Mouse (Mus musculus) stomach, embryonic 16.5 days (tissue): Measurements from ENCODE around the gene Frat1. TPM values are rescaled to one million over a fixed set of nuclear protein-coding genes. Genes with fewer than 3 reads are reported as not detected.
"Not testable (repeated sequence)": the region's sequence is repeated elsewhere in the genome, so short reads cannot be mapped to it uniquely, and the experiment has no call there.

Experiments used
- ATAC-seq: fragments of 200-750 bp; cut with Nextera tagmentation; 2 replicates; pipeline ENCODE4 v1.8.0; 2017; ENCODE audit warnings: moderate number of reproducible peaks, moderate TSS enrichment; ENCODE audit not compliant: insufficient read depth, low FRiP score
- H3K27ac ChIP-seq: fragments of 300-500 bp; sonication (generic); 2 replicates; pipeline ENCODE4 v1.5.1; 2014; ENCODE audit warnings: low read length
- H3K27me3 ChIP-seq: fragments of 300-500 bp; sonication (generic); 2 replicates; pipeline ENCODE4 v1.6.1; 2014; ENCODE audit warnings: low read length, control low read depth, mixed read lengths; ENCODE audit not compliant: control insufficient read depth, insufficient read depth
- H3K36me3 ChIP-seq: fragments of 300-500 bp; sonication (generic); 2 replicates; pipeline ENCODE4 v1.6.1; 2014; ENCODE audit warnings: low read length; ENCODE audit not compliant: control insufficient read depth, insufficient read depth
- H3K4me1 ChIP-seq: fragments of 300-500 bp; sonication (generic); 2 replicates; pipeline ENCODE4 v1.6.1; 2014; ENCODE audit warnings: low read length, control low read depth, mixed read lengths; ENCODE audit not compliant: control insufficient read depth, insufficient read depth
- H3K4me2 ChIP-seq: fragments of 300-500 bp; sonication (generic); 2 replicates; pipeline ENCODE4 v1.6.1; 2014; ENCODE audit warnings: low read depth, low read length, mixed read lengths
- H3K4me3 ChIP-seq: fragments of 300-500 bp; sonication (generic); replicated peaks from 2 replicates; pipeline ENCODE4 v1.5.1; 2014; ENCODE audit warnings: mild to moderate bottlenecking, low read length
- H3K9ac ChIP-seq: fragments of 300-500 bp; sonication (generic); 2 replicates; pipeline ENCODE4 v1.6.1; 2014; ENCODE audit warnings: low read length
- H3K9me3 ChIP-seq: fragments of 300-500 bp; sonication (generic); replicated peaks from 2 replicates; pipeline ENCODE4 v1.6.1; 2016; ENCODE audit warnings: low read length, control low read depth; ENCODE audit not compliant: control insufficient read depth
- WGBS: fragments of 180-500 bp; shearing (Covaris S2); extraction: QIAGEN DNeasy Blood & Tissue Kit; methylation state at CpG from one replicate; pipeline ENCODE4 v1.1.7; 2014; 5-methylcytosine and 5-hydroxymethylcytosine counted together
- polyA plus RNA-seq: library from polyadenylated mRNA; unstranded; fragments of >200 nt; fragmentation: Nextera tagmentation; extraction: Ambion mirVana; gene quantifications from 2 replicates; pipeline ENCODE4 v1.2.1, GENCODE M21; 2015

Frat1 gene
- polyA plus RNA-seq, 1 experiment from 2014 or later, result 9.9 TPM

GRCm38 (mm10) chr19:41857816-41858310, 28.1 kb downstream of the Frat1 start:
- Histone ChIP-seq H3K4me3 (no peak overlapping the region), H3K4me1 (no peaks in the 10 kb centered on the region), H3K4me2 (no peak overlapping the region), H3K9me3 (no peaks in the 10 kb centered on the region), H3K9ac (no peak overlapping the region), H3K36me3 (peaks cover under 1% of the 10 kb centered on the region; the same call in 1 of the 2 replicates), H3K27me3 (no peaks in the 10 kb centered on the region), H3K27ac (0 out of 2 replicates have a peak overlapping the region, but pooled peaks have one; percentile 31)
- ATAC-seq, result no peak
- WGBS, result 71% methylated on average over 3 of the region's 3 CpGs

DNA sequence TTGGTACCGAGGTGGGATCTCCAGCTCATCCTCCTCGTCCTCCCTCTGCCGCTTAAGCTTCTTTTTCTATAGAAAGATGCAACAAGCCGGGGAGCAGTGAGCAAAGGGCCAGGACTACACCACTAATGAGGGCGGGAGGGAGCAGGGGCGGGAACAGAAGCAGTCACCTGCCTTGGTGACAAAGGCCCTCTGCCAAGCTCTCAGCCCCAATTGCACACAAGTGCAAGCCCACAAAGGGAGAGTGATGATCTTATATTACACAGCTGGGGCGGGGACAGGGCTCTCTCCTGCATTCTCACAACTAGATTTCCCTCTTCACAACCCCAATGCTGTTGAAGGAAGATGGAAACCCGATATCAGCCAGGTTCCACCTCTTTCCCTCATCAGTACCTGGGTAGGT, 36.9 kb downstream of the Frat1 start:
- Histone ChIP-seq H3K27ac (no peak overlapping the region), H3K4me1 (no peaks in the 10 kb centered on the region), H3K27me3 (no peaks in the 10 kb centered on the region), H3K4me3 (no peak overlapping the region), H3K36me3 (peaks cover 8% of the 10 kb centered on the region; the same call in 1 of the 2 replicates), H3K4me2 (no peak overlapping the region), H3K9me3 (no peaks in the 10 kb centered on the region), H3K9ac (no peak overlapping the region)
- ATAC-seq, result no peak
- WGBS, result 87% methylated on average over 8 of the region's 8 CpGs

DNA sequence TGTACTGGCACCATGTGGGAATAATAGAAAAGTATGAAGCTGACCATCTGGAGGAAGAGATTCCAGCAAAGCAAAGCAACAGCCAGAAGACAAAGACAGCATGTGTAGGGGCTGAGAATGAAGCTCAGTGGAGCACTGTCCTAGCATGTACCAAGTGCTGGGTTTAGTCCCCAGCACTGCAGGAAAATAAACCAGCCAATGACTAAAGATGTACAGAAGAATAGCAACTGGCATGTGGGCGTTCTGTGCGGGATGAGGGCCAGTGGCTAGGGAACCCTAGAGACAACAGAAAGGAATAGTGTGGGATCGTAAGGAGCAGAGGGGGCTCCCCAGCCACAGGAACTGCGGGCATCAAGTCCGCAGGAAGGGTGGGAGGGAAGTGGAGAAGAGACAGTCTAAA, 39.5 kb downstream of the Frat1 start:
- no peaks in the 10 kb centered on the region for H3K9me3 ChIP-seq
- no peak overlapping the region for H3K4me2 ChIP-seq
- no peak overlapping the region for H3K9ac ChIP-seq
- 0 out of 2 replicates have a peak, but pooled peaks cover 5% of the 10 kb centered on the region for H3K36me3 ChIP-seq
- no peaks in the 10 kb centered on the region for H3K27me3 ChIP-seq
- 98% methylated on average over 5 of the region's 5 CpGs for WGBS
- no peak overlapping the region for H3K27ac ChIP-seq
- no peak overlapping the region for H3K4me3 ChIP-seq
- H3K4me1 ChIP-seq, result no peaks in the 10 kb centered on the region
- no peak for ATAC-seq

- not testable (repeated sequence) for H3K27me3 ChIP-seq, H3K9ac ChIP-seq, H3K36me3 ChIP-seq, ATAC-seq, H3K27ac ChIP-seq, H3K9me3 ChIP-seq, H3K4me3 ChIP-seq, H3K4me1 ChIP-seq, H3K4me2 ChIP-seq
- WGBS, result 79% methylated on average over 5 of the region's 5 CpGs
Observed at GRCm38 (mm10) chr19:41869946-41870345, 40.2 kb downstream of the Frat1 start.

DNA sequence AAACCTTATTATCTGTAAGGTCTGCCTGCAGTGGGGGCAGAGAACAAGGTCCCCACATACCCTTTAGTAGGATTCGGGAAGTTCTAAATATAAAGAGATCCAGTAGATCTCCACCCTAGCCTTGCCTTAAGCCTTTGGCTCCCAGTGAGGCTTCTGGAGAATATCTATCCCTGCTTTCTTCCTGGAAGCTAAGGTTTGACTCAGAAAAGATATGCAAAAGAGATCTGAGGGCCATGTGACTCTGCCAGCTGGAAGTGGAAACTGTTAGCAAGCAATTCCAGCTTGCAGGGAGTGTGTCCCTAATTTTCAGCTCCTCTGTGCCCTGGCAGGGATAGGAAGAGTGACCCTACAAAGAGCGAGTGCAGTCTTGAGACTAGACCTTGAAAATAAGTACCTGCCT, 42.5 kb downstream of the Frat1 start:
- Histone ChIP-seq H3K27ac (no peak overlapping the region), H3K4me1 (no peaks in the 10 kb centered on the region), H3K36me3 (0 out of 2 replicates have a peak, but pooled peaks cover 5% of the 10 kb centered on the region), H3K27me3 (no peaks in the 10 kb centered on the region), H3K9ac (no peak overlapping the region), H3K9me3 (no peaks in the 10 kb centered on the region), H3K4me3 (no peak overlapping the region), H3K4me2 (no peak overlapping the region)
- no peak for ATAC-seq
- 87% methylated on average over 2 of the region's 2 CpGs for WGBS

- Histone ChIP-seq H3K9me3 (no peaks in the 10 kb centered on the region), H3K4me2 (no peak overlapping the region), H3K4me3 (no peak overlapping the region), H3K27me3 (no peaks in the 10 kb centered on the region), H3K4me1 (no peaks in the 10 kb centered on the region), H3K36me3 (0 out of 2 replicates have a peak, but pooled peaks cover 2% of the 10 kb centered on the region), H3K9ac (no peak overlapping the region), H3K27ac (no peak overlapping the region)
- ATAC-seq, result no peak
- WGBS, result 91% methylated on average over 14 of the region's 14 CpGs
Observed at GRCm38 (mm10) chr19:41874356-41874755, 44.6 kb downstream of the Frat1 start.

GRCm38 (mm10) chr19:41881842-41882241, 52.1 kb downstream of the Frat1 start:
- no peaks in the 10 kb centered on the region for H3K27me3 ChIP-seq

More at GRCm38 (mm10) chr19:41881842-41882241, 52.1 kb downstream of the Frat1 start:
- Histone ChIP-seq H3K9me3 (no peaks in the 10 kb centered on the region), H3K27ac (no peak overlapping the region), H3K4me1 (no peaks in the 10 kb centered on the region), H3K4me3 (no peak overlapping the region), H3K36me3 (no peaks in the 10 kb centered on the region), H3K4me2 (no peak overlapping the region), H3K9ac (no peak overlapping the region)
- ATAC-seq, result no peak
- WGBS, result 93% methylated on average over 4 of the region's 4 CpGs

Other genes starting within 250 kb of the Frat1 start
- 1.8 and 1.9 TPM in 2 replicates for gene Gm340, start 247.6 kb upstream of the Frat1 start, polyA plus RNA-seq
- 0.69 and 0.97 TPM in 2 replicates for gene Slit1, start 86.3 kb upstream of the Frat1 start, polyA plus RNA-seq
- 18.8 and 20.3 TPM in 2 replicates for gene Arhgap19, start 27.9 kb upstream of the Frat1 start, polyA plus RNA-seq
- 1.7 and 3.0 TPM in 2 replicates for gene Frat2, start 18.2 kb downstream of the Frat1 start, polyA plus RNA-seq
- gene Rrp12, start 66.2 kb downstream of the Frat1 start, polyA plus RNA-seq, result 15.4 and 15.9 TPM in 2 replicates
- gene Pgam1, start 82.0 kb downstream of the Frat1 start, polyA plus RNA-seq, result 706 and 744 TPM in 2 replicates
- 63.0 and 64.4 TPM in 2 replicates for gene Exosc1, start 103.5 kb downstream of the Frat1 start, polyA plus RNA-seq
- gene Zdhhc16, start 103.5 kb downstream of the Frat1 start, polyA plus RNA-seq, result 76.2 and 76.6 TPM in 2 replicates
- 27.6 and 31.5 TPM in 2 replicates for gene Mms19, start 151.2 kb downstream of the Frat1 start, polyA plus RNA-seq
- gene Ubtd1, start 151.8 kb downstream of the Frat1 start, polyA plus RNA-seq, result 13.4 and 14.8 TPM in 2 replicates
- 0.84 TPM in 1 of 2 replicates, not detected in the other for gene Ankrd2, start 206.0 kb downstream of the Frat1 start, polyA plus RNA-seq
- 3.5 and 3.6 TPM in 2 replicates for gene Hoga1, start 215.6 kb downstream of the Frat1 start, polyA plus RNA-seq
- gene 4933411K16Rik, start 222.3 kb downstream of the Frat1 start, polyA plus RNA-seq, result not detected in 2 replicates